Mouse (Mus musculus): ENCODE measurements around the gene Selenbp1.
"Not testable (repeated sequence)": the region's sequence is repeated elsewhere in the genome, so short reads cannot be mapped to it uniquely, and the experiment has no call there.

Gene Selenbp1

GRCm38 (mm10) chr3:94932279-94932678, 577 bp upstream of the Selenbp1 start:
- DNase-seq (ENCODE audit: low spot score in 2 of 2) = not testable (repeated sequence)

GRCm38 (mm10) chr3:94933604-94934003, 748 bp downstream of the Selenbp1 start:
- DNase-seq (ENCODE audit: low spot score in 2 of 2) = not testable (repeated sequence)

- DNase-seq (ENCODE audit: low spot score in 2 of 2) = not testable (repeated sequence)
Observed at GRCm38 (mm10) chr3:94934564-94934963, 1.7 kb downstream of the Selenbp1 start.

GRCm38 (mm10) chr3:94935332-94935731, 2.5 kb downstream of the Selenbp1 start:
- DNase-seq (ENCODE audit: low spot score in 2 of 2) = not testable (repeated sequence)

GRCm38 (mm10) chr3:94936147-94936546, 3.3 kb downstream of the Selenbp1 start:
- not testable (repeated sequence) for DNase-seq (ENCODE audit: low spot score in 2 of 2)

- not testable (repeated sequence) for DNase-seq (ENCODE audit: low spot score in 2 of 2)
Observed at GRCm38 (mm10) chr3:94937194-94937593, 4.3 kb downstream of the Selenbp1 start.

- DNase-seq (ENCODE audit: low spot score in 2 of 2) = not testable (repeated sequence)
Observed at GRCm38 (mm10) chr3:94940033-94940432, 7.2 kb downstream of the Selenbp1 start.

- DNase-seq (ENCODE audit: low spot score in 2 of 2) = not testable (repeated sequence)
Observed at GRCm38 (mm10) chr3:94942211-94942967, 9.5 kb downstream of the Selenbp1 start.

GRCm38 (mm10) chr3:94943706-94944105, 10.8 kb downstream of the Selenbp1 start:
- not testable (repeated sequence) for DNase-seq (ENCODE audit: low spot score in 2 of 2)

- DNase-seq (ENCODE audit: low spot score in 2 of 2) = no peak
Observed at GRCm38 (mm10) chr3:94948066-94948614, 15.3 kb downstream of the Selenbp1 start.

GRCm38 (mm10) chr3:94949645-94950044, 16.8 kb downstream of the Selenbp1 start:
- no peak for DNase-seq (ENCODE audit: low spot score in 2 of 2)

GRCm38 (mm10) chr3:94952806-94953205, 19.9 kb downstream of the Selenbp1 start:
- no peak for DNase-seq (ENCODE audit: low spot score in 2 of 2)

- DNase-seq (ENCODE audit: low spot score in 2 of 2) = no peak
Observed at GRCm38 (mm10) chr3:94953384-94953763, 20.5 kb downstream of the Selenbp1 start.

GRCm38 (mm10) chr3:94953764-94954616, 21.1 kb downstream of the Selenbp1 start, which contains the start of gene Rfx5:
Rfx5 (plus strand) TSS chr3:94954075.
- peak; percentile 77 to 89 for DNase-seq (ENCODE audit: low spot score in 2 of 2)

GRCm38 (mm10) chr3:94958295-94958694, 25.4 kb downstream of the Selenbp1 start:
- no peak for DNase-seq (ENCODE audit: low spot score in 2 of 2)

GRCm38 (mm10) chr3:94959871-94960270, 27.0 kb downstream of the Selenbp1 start:
- DNase-seq (ENCODE audit: low spot score in 2 of 2) = no peak

GRCm38 (mm10) chr3:94960322-94960721, 27.5 kb downstream of the Selenbp1 start:
- no peak for DNase-seq (ENCODE audit: low spot score in 2 of 2)

GRCm38 (mm10) chr3:94964989-94965388, 32.1 kb downstream of the Selenbp1 start:
- no peak for DNase-seq (ENCODE audit: low spot score in 2 of 2)

- no peak for DNase-seq (ENCODE audit: low spot score in 2 of 2)
Observed at GRCm38 (mm10) chr3:94965878-94966277, 33.0 kb downstream of the Selenbp1 start.

GRCm38 (mm10) chr3:94972552-94972951, 39.7 kb downstream of the Selenbp1 start:
- DNase-seq (ENCODE audit: low spot score in 2 of 2) = no peak

GRCm38 (mm10) chr3:94973620-94974019, 40.8 kb downstream of the Selenbp1 start:
- DNase-seq (ENCODE audit: low spot score in 2 of 2) = no peak

- no peak for DNase-seq (ENCODE audit: low spot score in 2 of 2)
Observed at GRCm38 (mm10) chr3:94974026-94974527, 41.2 kb downstream of the Selenbp1 start.

Measured in frontal cortex, postnatal 25 days (tissue).